Mouse (Mus musculus): Measurements from ENCODE around the gene Vmn2r86.
"Not testable (repeated sequence)": the region's sequence is repeated elsewhere in the genome, so short reads cannot be mapped to it uniquely, and the experiment has no call there.

The Vmn2r86 gene

DNA sequence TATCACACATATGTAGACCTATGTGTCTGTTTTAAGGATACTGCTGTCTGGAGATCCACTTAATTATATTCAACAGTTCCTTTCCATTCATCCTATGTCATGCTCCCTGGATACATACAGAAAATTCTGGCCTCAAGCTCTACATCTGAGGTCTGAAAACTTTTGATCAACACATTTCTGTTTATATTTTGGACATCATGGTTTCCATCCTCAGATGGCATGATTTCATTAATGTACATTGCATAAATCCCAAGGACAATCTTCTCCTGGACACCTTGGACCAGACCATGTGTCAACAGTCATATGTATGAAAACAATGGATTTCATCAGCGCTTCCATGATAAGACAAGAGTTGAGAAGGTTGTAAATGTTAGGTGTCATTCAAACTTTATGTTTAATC lies at the start of gene Vmn2r86:
Gene Vmn2r86, minus strand, starts transcription at position 101 of the 400 bp plus-strand sequence.
- not testable (repeated sequence) for DNase-seq (ENCODE audit: extremely low spot score, low read depth, low spot score)

- no peak for DNase-seq (ENCODE audit: extremely low spot score, low read depth, low spot score)
Observed at GRCm38 (mm10) chr10:130497296-130497695, 41.4 kb upstream of the Vmn2r86 start, which contains the start of gene Vmn2r87. Gene Vmn2r87, minus strand, starts transcription at chr10:130497396.

DNA sequence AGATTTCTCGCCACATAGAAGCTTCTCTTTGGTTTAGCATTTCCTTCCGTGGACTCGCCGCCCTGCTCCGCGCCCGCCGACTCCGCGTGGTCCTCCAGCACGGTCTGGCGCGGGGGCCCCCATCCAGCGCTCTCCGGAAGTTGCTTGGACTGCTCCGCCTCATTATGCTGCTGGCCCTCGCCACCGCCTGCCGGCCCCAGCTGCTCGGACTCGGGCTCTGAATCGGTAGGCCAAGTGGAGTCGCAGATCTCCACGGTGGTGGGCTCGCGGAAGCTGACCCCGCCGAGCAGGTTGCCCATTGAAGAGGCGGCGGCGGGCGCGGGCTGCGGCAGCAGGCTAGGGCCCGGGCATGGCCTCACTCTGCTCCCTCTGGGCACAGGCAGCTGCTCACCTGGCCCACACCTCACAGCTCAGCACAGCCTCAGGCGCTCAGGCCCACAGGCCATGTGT lies 14.5 kb upstream of the Vmn2r86 start:
- no peak for DNase-seq (ENCODE audit: extremely low spot score, low read depth, low spot score)

DNA sequence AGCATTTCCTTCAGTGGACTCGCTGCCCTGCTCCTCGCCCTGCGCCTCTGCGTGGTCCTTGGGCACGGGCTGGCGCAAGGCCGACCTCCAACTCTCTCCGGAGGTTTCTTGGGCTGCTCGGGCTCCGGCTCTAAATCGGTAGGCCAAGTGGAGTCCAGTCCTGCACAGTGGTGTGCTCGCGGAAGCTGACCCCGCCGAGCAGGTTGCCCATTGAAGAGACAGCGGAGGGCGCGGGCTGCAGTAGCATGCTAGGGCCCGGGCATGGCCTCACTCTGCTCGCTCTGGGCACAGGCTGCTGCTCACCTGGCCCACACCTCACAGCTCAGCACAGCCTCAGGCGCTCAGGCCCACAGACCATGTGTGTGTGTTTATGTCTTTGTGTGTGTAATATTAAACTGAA lies 11.1 kb downstream of the Vmn2r86 start:
- DNase-seq (ENCODE audit: extremely low spot score, low read depth, low spot score), result no peak

DNA sequence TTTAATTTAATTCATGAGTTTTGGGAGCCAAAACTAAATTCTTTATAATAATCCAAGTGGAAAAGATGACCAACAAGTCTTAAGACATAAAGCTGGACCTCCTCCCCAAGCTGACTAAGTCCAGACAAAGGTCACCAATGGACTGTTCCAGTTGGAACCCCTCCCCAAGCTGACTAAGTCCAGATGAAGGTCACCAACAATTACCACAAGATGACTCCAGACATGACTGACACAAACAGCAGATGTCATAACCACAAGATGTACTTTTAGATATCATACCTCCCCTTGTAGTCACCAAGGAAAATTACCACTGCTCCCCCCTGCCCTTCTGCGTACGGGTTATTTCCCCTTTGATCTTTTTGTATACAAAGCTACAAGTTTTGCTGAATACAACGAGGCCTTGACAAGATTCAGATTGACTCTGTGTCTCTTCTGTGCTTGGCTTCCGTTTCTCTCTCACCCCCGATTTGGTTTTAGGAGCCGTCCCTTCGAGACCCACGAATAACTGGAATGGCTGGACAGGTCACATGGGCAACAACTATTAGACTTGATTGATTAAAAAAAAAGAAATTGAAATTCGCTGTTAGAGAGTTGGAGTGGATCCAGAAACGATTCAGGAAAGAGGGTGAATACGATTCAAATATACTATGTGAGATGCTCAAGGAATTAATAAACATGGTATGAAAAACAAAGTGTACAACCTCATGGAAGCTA lies 21.5 kb downstream of the Vmn2r86 start:
- DNase-seq (ENCODE audit: extremely low spot score, low read depth, low spot score), result not testable (repeated sequence)

DNA sequence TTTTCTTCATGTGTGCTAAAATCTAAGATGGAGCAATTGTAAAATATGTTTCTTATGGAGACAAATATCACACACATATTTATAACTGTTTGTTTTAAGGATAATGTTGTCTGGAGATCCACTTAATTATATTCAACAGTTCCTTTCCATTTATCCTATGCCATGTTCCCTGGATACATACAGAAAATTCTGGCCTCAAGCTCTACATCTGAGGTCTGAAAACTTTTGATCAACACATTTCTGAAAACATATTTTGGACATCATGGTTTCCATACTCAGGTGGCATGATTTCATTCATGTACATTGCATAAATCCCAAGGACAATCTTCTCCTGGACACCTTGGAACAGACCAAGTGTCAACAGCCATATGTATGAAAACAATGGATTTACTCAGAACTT lies 26.2 kb downstream of the Vmn2r86 start, which contains the start of gene Vmn2r85:
Gene Vmn2r85, minus strand, starts transcription at position 101 of the 400 bp plus-strand sequence.
- not testable (repeated sequence) for DNase-seq (ENCODE audit: extremely low spot score, low read depth, low spot score)

GRCm38 (mm10) chr10:130422368-130422767 lies 33.5 kb downstream of the Vmn2r86 start:
- not testable (repeated sequence) for DNase-seq (ENCODE audit: extremely low spot score, low read depth, low spot score)

- no peak for DNase-seq (ENCODE audit: extremely low spot score, low read depth, low spot score)
Observed at GRCm38 (mm10) chr10:130420401-130420800, 35.4 kb downstream of the Vmn2r86 start.

GRCm38 (mm10) chr10:130419954-130420353 lies 35.9 kb downstream of the Vmn2r86 start:
- not testable (repeated sequence) for DNase-seq (ENCODE audit: extremely low spot score, low read depth, low spot score)

DNA sequence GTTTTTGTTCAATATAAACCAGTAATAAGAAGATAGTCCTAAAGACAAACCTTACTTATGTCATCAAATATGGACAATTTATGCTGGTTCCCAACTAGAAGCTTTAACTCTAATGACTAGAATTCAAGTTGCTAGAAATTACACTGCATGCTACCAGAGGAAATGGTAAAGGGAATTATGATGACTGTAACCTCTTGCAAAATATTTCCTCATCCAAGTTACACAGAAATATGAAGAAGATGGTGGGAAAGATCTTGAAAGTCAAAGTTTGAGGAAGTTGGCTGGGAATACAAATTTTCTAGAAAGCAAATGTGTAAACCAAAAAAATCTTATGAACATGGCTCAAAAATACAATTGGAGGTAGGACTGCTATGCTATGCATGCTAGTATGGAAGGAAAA lies 39.5 kb downstream of the Vmn2r86 start:
- DNase-seq (ENCODE audit: extremely low spot score, low read depth, low spot score), result not testable (repeated sequence)

DNA sequence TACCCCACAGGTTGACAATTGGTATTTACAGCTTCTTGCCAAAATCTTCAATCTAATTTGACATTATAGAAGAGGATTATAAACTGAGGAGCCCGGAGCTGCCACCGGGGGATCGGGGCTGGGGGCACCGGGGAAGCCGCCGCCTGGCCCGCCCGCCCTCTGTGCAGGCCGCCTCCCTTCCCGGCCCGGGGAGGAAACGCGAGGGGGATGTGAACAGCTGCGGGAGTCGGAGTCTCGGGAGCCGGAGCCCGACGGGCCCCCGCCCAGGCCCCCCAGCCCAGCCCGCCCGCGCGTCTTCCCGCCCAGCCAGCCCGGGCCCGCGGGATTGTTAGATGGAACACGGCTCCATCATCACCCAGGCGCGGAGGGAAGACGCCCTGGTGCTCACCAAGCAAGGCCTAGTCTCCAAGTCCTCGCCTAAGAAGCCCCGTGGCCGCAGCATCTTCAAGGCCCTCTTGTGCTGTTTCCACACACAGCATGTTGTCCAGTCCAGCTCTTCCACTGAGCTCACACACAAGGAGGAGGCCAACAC lies 43.6 kb downstream of the Vmn2r86 start:
- DNase-seq (ENCODE audit: extremely low spot score, low read depth, low spot score), result not testable (repeated sequence)

- no peak for DNase-seq (ENCODE audit: extremely low spot score, low read depth, low spot score)
Observed at GRCm38 (mm10) chr10:130394232-130394631, 61.6 kb downstream of the Vmn2r86 start, which contains the start of gene Vmn2r84. Gene Vmn2r84, minus strand, starts transcription at chr10:130394332.

Data from hindlimb bud, embryonic 11.5 days (tissue).